In genomic region chr13:57651236-57651635, GRCm38 (mm10) we compare ENCODE assay signal across 11 mouse cellular contexts.
DNase-seq lines count a peak whose midpoint lies in the region.
"Had no signal": no experiment of that assay in that cellular context is flagged by ENCODE, and none has a peak within 500 bp of the region (broad histone marks: within the 10 kb centered on the region; RNA-seq: fewer than 3 reads in every experiment).

No protein-coding gene starts in this region.

- DNase-seq in cerebellum, adult 11 months, result peak; percentile 27
- DNase-seq in cerebellum, postnatal 10 days, result no peak
- DNase-seq in cerebellum, adult 9-10 months, result peak; percentile 55
- no peak for DNase-seq in cerebellum, adult 8-10 months
- peak; percentile 13 for DNase-seq in heart, adult 8-10 months (ENCODE audit: low spot score)
- no peak for DNase-seq in heart, adult 9 months (ENCODE audit: low spot score in 2 of 2)
- DNase-seq in spleen, postnatal 36 days (ENCODE audit: low spot score in 2 of 2), result no peak
- DNase-seq: adrenal gland, postnatal 10 days; B cell, adult 2 months; gastrocnemius, postnatal 14 days; kidney, adult 2 months had no signal

Comparison
In these comparisons a context has a peak if more than half of its experiments do, and no peak if none do; other contexts are left out.
1. DNase-seq: peak in cerebellum, adult 11 months (single experiment), cerebellum, adult 9-10 months (single experiment) and heart, adult 8-10 months (single experiment); none in cerebellum, postnatal 10 days (0 of 2), cerebellum, adult 8-10 months (single experiment), heart, adult 9 months (0 of 2) and spleen, postnatal 36 days (0 of 2).